ENCODE assay signal across 8 mouse cellular contexts in genomic region chr7:58657913-58658789, GRCm38 (mm10). TPM values are rescaled to one million over a fixed set of nuclear protein-coding genes. Genes with fewer than 3 reads are reported as not detected.
DNase-seq lines count a peak whose midpoint lies in the region; ATAC-seq and TF ChIP-seq lines count a peak whose summit lies in the region.

No protein-coding gene starts in this region.

- peak; percentile 88 for DNase-seq in CD4-positive helper T cell, adult 2 months (ENCODE audit: low read depth, low spot score)
- DNase-seq in forebrain, embryonic 11.5 days (ENCODE audit: low spot score) = peak; percentile 87
- peak; percentile 41 for DNase-seq in heart, postnatal 0 days (ENCODE audit: low spot score)
- peak; percentile 52 to 78 for DNase-seq in kidney, postnatal 25 days
- DNase-seq in lung, postnatal 14 days = peak; percentile 70
- DNase-seq in ovary, postnatal 10 days (ENCODE audit: low spot score) = peak; percentile 48
- DNase-seq in thymus, postnatal 10 days (ENCODE audit: low spot score in 2 of 2) = peak; percentile 67 to 73

- no peaks in the 10 kb centered on the region for H3K27me3 ChIP-seq in forebrain, embryonic 11.5 days (ENCODE audit: control insufficient read depth, insufficient read depth, low read length)
- no peaks in the 10 kb centered on the region for H3K27me3 ChIP-seq in heart, postnatal 0 days (ENCODE audit: control insufficient read depth, insufficient read depth, low read length)

- peak; percentile 27; the same call in 1 of the 2 replicates for TF ChIP-seq POLR2A in bone marrow, adult 2 months (IDR thresholded peaks at IDR 0.05; ENCODE audit: borderline replicate concordance, control insufficient read depth, low read depth, low read length)

- H3K27ac ChIP-seq in bone marrow, adult 2 months (ENCODE audit: control insufficient read depth, insufficient read depth, low read depth, low read length, poor library complexity) = peak overlapping the region; percentile 75
- peak overlapping the region; percentile 53; the same call in 1 of the 2 replicates for H3K27ac ChIP-seq in forebrain, embryonic 11.5 days (ENCODE audit: low read depth, low read length)
- peak overlapping the region; percentile 51 for H3K27ac ChIP-seq in heart, postnatal 0 days (ENCODE audit: low read depth)

- peak overlapping the region; percentile 78 for H3K9ac ChIP-seq in forebrain, embryonic 11.5 days (ENCODE audit: low read length)
- peak overlapping the region; percentile 75 for H3K9ac ChIP-seq in heart, postnatal 0 days (replicated peaks; ENCODE audit: low read depth, low read length)

- no peak for TF ChIP-seq EP300 in heart, postnatal 0 days (IDR thresholded peaks at IDR 0.05; ENCODE audit: low read depth)

- peak overlapping the region; percentile 77 for H3K4me3 ChIP-seq in bone marrow, adult 2 months (replicated peaks; ENCODE audit: control insufficient read depth, low read depth, low read length)
- H3K4me3 ChIP-seq in forebrain, embryonic 11.5 days (ENCODE audit: low read depth, low read length) = peak overlapping the region; percentile 66
- peak overlapping the region; percentile 91 for H3K4me3 ChIP-seq in heart, postnatal 0 days (ENCODE audit: low read depth, low read length)

- H3K9me3 ChIP-seq in forebrain, embryonic 11.5 days (ENCODE audit: control insufficient read depth, low read length) = no peaks in the 10 kb centered on the region
- no peaks in the 10 kb centered on the region for H3K9me3 ChIP-seq in heart, postnatal 0 days (replicated peaks; ENCODE audit: control insufficient read depth, low read length)

- no peak for TF ChIP-seq CTCF in bone marrow, adult 2 months (IDR thresholded peaks at IDR 0.05; ENCODE audit: control insufficient read depth, insufficient read depth, low read length)
- TF ChIP-seq CTCF in heart, postnatal 0 days (IDR thresholded peaks at IDR 0.05; ENCODE audit: low read depth) = no peak

- peak; percentile 94 for ATAC-seq in forebrain, embryonic 11.5 days (replicated peaks; ENCODE audit: low FRiP score)
- ATAC-seq in heart, postnatal 0 days (ENCODE audit: insufficient read depth, low read depth) = peak; percentile 87

- H3K4me1 ChIP-seq in bone marrow, adult 2 months (ENCODE audit: control insufficient read depth, insufficient read depth, low read length) = peaks cover 2% of the 10 kb centered on the region; the same call in 1 of the 2 replicates
- 0 out of 2 replicates have a peak, but pooled peaks cover 2% of the 10 kb centered on the region for H3K4me1 ChIP-seq in forebrain, embryonic 11.5 days (replicated peaks; ENCODE audit: control insufficient read depth, insufficient read depth, low read length)
- H3K4me1 ChIP-seq in heart, postnatal 0 days (ENCODE audit: control insufficient read depth, insufficient read depth) = no peaks in the 10 kb centered on the region

- WGBS in bone marrow, adult 2 months = under 1% methylated on average over 81 of the region's 81 CpGs
- WGBS in forebrain, embryonic 11.5 days = under 1% methylated on average over 60 of the region's 81 CpGs
- WGBS in heart, postnatal 0 days = 0% methylated on average over 75 of the region's 81 CpGs

- no peaks in the 10 kb centered on the region for H3K36me3 ChIP-seq in forebrain, embryonic 11.5 days (ENCODE audit: control insufficient read depth, insufficient read depth, low read length)
- no peaks in the 10 kb centered on the region for H3K36me3 ChIP-seq in heart, postnatal 0 days (replicated peaks; ENCODE audit: control insufficient read depth, insufficient read depth, low read length)

- peak overlapping the region; percentile 86 for H3K4me2 ChIP-seq in forebrain, embryonic 11.5 days (ENCODE audit: low read depth, low read length, severe bottlenecking)
- H3K4me2 ChIP-seq in heart, postnatal 0 days (ENCODE audit: low read depth, low read length) = peak overlapping the region; percentile 98

RNA-seq across cellular contexts. Expression of gene Atp10a, which starts 2.2 kb away (rescaled TPM):
- 0.47 and 2.5 TPM in 2 replicates for polyA plus RNA-seq in bone marrow, adult 2 months (2011; ENCODE audit: insufficient read depth, insufficient read length, low replicate concordance, missing spikeins)
- 2.7 and 4.0 TPM in 2 replicates for polyA plus RNA-seq in forebrain, embryonic 11.5 days (2014; fragmentation: Nextera tagmentation; extraction: Ambion mirVana)
- total RNA-seq in heart, postnatal 0 days (2014; rRNA removed; ENCODE audit: low replicate concordance) = 3.1 and 6.1 TPM in 2 replicates
- 0.41 and 0.60 TPM in 2 replicates for polyA plus RNA-seq in heart, postnatal 0 days (2015; fragmentation: Nextera tagmentation; extraction: Ambion mirVana)

Comparison
In these comparisons a context has a peak if more than half of its experiments do, and no peak if none do; other contexts are left out.
1. Peak in every context shown above with its lines: DNase-seq, ATAC-seq, H3K4me3 ChIP-seq and H3K27ac ChIP-seq.